In genomic region chr7:16056459-16057135, GRCm38 (mm10) we compare ENCODE assay signal across 9 mouse cellular contexts. TPM values are rescaled to one million over a fixed set of nuclear protein-coding genes. Genes with fewer than 3 reads are reported as not detected.
A peak's percentile ranks its signal among the peaks of the same experiment; 100 is the strongest.
DNase-seq lines count a peak whose midpoint lies in the region; TF ChIP-seq lines count a peak whose summit lies in the region.
"Had no signal": no experiment of that assay in that cellular context is flagged by ENCODE, and none has a peak within 500 bp of the region (broad histone marks: within the 10 kb centered on the region; RNA-seq: fewer than 3 reads in every experiment).

No protein-coding gene starts in this region.

- H3K4me3 ChIP-seq in bone marrow, adult 2 months (replicated peaks; ENCODE audit: control insufficient read depth, low read depth, low read length): no peak overlapping the region
- no peak overlapping the region for H3K4me3 ChIP-seq in hindbrain, embryonic 10.5 days
- H3K4me3 ChIP-seq: limb, embryonic 15.5 days had no signal

- H3K27me3 ChIP-seq in hindbrain, embryonic 10.5 days (ENCODE audit: insufficient read depth, poor library complexity, severe bottlenecking): peaks cover 23% of the 10 kb centered on the region

- no peaks in the 10 kb centered on the region for H3K36me3 ChIP-seq in hindbrain, embryonic 10.5 days
- H3K36me3 ChIP-seq: limb, embryonic 15.5 days had no signal

- H3K27ac ChIP-seq in bone marrow, adult 2 months (ENCODE audit: control insufficient read depth, insufficient read depth, low read depth, low read length, poor library complexity): peak overlapping the region; percentile 68
- no peak overlapping the region for H3K27ac ChIP-seq in hindbrain, embryonic 10.5 days
- H3K27ac ChIP-seq: limb, embryonic 15.5 days had no signal

- 0 out of 2 replicates have a peak, but pooled peaks have one; percentile 23 for TF ChIP-seq CTCF in bone marrow, adult 2 months (IDR thresholded peaks at IDR 0.05; ENCODE audit: control insufficient read depth, insufficient read depth, low read length)

- TF ChIP-seq POLR2A in bone marrow, adult 2 months (IDR thresholded peaks at IDR 0.05; ENCODE audit: borderline replicate concordance, control insufficient read depth, low read depth, low read length): no peak

- H3K4me1 ChIP-seq in bone marrow, adult 2 months (ENCODE audit: control insufficient read depth, insufficient read depth, low read length): peaks cover 10% of the 10 kb centered on the region
- H3K4me1 ChIP-seq in hindbrain, embryonic 10.5 days (replicated peaks): peaks cover 13% of the 10 kb centered on the region

- WGBS in bone marrow, adult 2 months: 1% methylated on average over 5 of the region's 5 CpGs
- WGBS in hindbrain, embryonic 10.5 days: 33% methylated on average over 5 of the region's 5 CpGs

- peaks cover 9% of the 10 kb centered on the region for H3K9me3 ChIP-seq in hindbrain, embryonic 10.5 days

- intact Hi-C loops in left cerebral cortex, postnatal 14 days (cut with DNase I): loop anchor here (5.0 kb wide), 2 partner anchors 36 to 96 kb away; no protein-coding TSS in a partner anchor
- intact Hi-C loops in left cerebral cortex, postnatal 10 days (cut with DNase I): no loop called here
- intact Hi-C loops in left cerebral cortex, postnatal 4 days (cut with DNase I): no loop called here

- peak; percentile 54 to 75 for DNase-seq in adrenal gland, adult (ENCODE audit: inconsistent age in 2 of 2, low spot score in 1 of 2)
- no peak for DNase-seq in adrenal gland, adult 18-20 months (ENCODE audit: low spot score in 2 of 2)
- DNase-seq in left cerebral cortex, postnatal 14 days (ENCODE audit: low spot score in 2 of 2): peak; percentile 64 to 73
- DNase-seq in left cerebral cortex, postnatal 10 days (ENCODE audit: extremely low spot score in 1 of 2, low spot score in 2 of 2): no peak
- DNase-seq in left cerebral cortex, postnatal 4 days: peak; percentile 45
- peak; percentile 38 for DNase-seq in telencephalon, adult 2 months (ENCODE audit: low read depth, low spot score)
- DNase-seq in hindbrain, embryonic 10.5 days (ENCODE audit: low spot score): no peak

RNA-seq across cellular contexts. Expression of gene Zfp541, which starts 5.0 kb away (rescaled TPM):
- total RNA-seq in adrenal gland, adult 18-20 months (2021): not detected
- total RNA-seq in left cerebral cortex, postnatal 14 days (2021): under 1 TPM; 0.40 to 0.59 TPM
- total RNA-seq in left cerebral cortex, postnatal 10 days (2021): under 1 TPM; 0.26 to 0.58 TPM
- not detected in 2 replicates for polyA plus RNA-seq in bone marrow, adult 2 months (2011; ENCODE audit: insufficient read depth, insufficient read length, low replicate concordance, missing spikeins)
- total RNA-seq in left cerebral cortex, postnatal 4 days (2021): under 1 TPM; 0.38 to 0.58 TPM
- 0.04 TPM in 1 of 2 replicates, not detected in the other for polyA plus RNA-seq in hindbrain, embryonic 10.5 days (2016; fragmentation: Nextera tagmentation; extraction: Ambion mirVana)
- polyA plus RNA-seq: limb, embryonic 15.5 days had no signal

RNA-seq across cellular contexts. Expression of gene Bicra, which starts 8.9 kb away (rescaled TPM):
- 1 to 10 TPM; 8.4 to 8.6 TPM for total RNA-seq in adrenal gland, adult 18-20 months (2021)
- total RNA-seq in left cerebral cortex, postnatal 14 days (2021): 10 to 100 TPM; 14.6 to 16.9 TPM
- total RNA-seq in left cerebral cortex, postnatal 10 days (2021): 10 to 100 TPM; 13.4 to 14.1 TPM
- polyA plus RNA-seq in bone marrow, adult 2 months (2011; ENCODE audit: insufficient read depth, insufficient read length, low replicate concordance, missing spikeins): 16.7 and 27.9 TPM in 2 replicates
- total RNA-seq in left cerebral cortex, postnatal 4 days (2021): 10 to 100 TPM; 25.3 to 25.8 TPM
- 7.7 and 10.7 TPM in 2 replicates for polyA plus RNA-seq in hindbrain, embryonic 10.5 days (2016; fragmentation: Nextera tagmentation; extraction: Ambion mirVana)

RNA-seq across cellular contexts. Expression of gene Napa, which starts 41.7 kb away (rescaled TPM):
- total RNA-seq in adrenal gland, adult 18-20 months (2021): 100 to 1,000 TPM; 160 to 178 TPM
- 100 to 1,000 TPM; 241 to 246 TPM for total RNA-seq in left cerebral cortex, postnatal 14 days (2021)
- total RNA-seq in left cerebral cortex, postnatal 10 days (2021): 100 to 1,000 TPM; 181 TPM
- polyA plus RNA-seq in bone marrow, adult 2 months (2011; ENCODE audit: insufficient read depth, insufficient read length, low replicate concordance, missing spikeins): 90.4 and 126 TPM in 2 replicates
- 100 to 1,000 TPM; 141 to 157 TPM for total RNA-seq in left cerebral cortex, postnatal 4 days (2021)
- 193 and 221 TPM in 2 replicates for polyA plus RNA-seq in hindbrain, embryonic 10.5 days (2016; fragmentation: Nextera tagmentation; extraction: Ambion mirVana)

Comparison
In these comparisons a context has a peak if more than half of its experiments do, and no peak if none do; other contexts are left out.
1. DNase-seq: peak in adrenal gland, adult (2 of 2), left cerebral cortex, postnatal 14 days (2 of 2), left cerebral cortex, postnatal 4 days (single experiment) and telencephalon, adult 2 months (single experiment); none in adrenal gland, adult 18-20 months (0 of 2), left cerebral cortex, postnatal 10 days (0 of 2) and hindbrain, embryonic 10.5 days (single experiment).